ENCODE assay signal across 33 mouse cellular contexts in genomic region chr12:96670448-96670847, GRCm38 (mm10).
"Had no signal": no experiment of that assay in that cellular context is flagged by ENCODE, and none has a peak within 500 bp of the region (broad histone marks: within the 10 kb centered on the region; RNA-seq: fewer than 3 reads in every experiment).

No protein-coding gene starts in this region.

- H3K4me1 ChIP-seq: heart, embryonic 10.5 days; heart, embryonic 12.5 days; heart, embryonic 13.5 days; heart, embryonic 15.5 days; hindbrain, embryonic 10.5 days; hindbrain, embryonic 12.5 days; hindbrain, embryonic 13.5 days; hindbrain, embryonic 15.5 days; intestine, embryonic 15.5 days; kidney, embryonic 15.5 days had no signal

- ATAC-seq: hindbrain, embryonic 16.5 days; hindbrain, postnatal 0 days; inflammation-experienced regulatory T-cells, adult 6 months; intestine, embryonic 15.5 days; intestine, embryonic 16.5 days; intestine, postnatal 0 days had no signal

- H3K4me2 ChIP-seq: heart, embryonic 11.5 days; heart, embryonic 12.5 days; heart, embryonic 13.5 days; heart, embryonic 15.5 days; hindbrain, embryonic 12.5 days; hindbrain, embryonic 13.5 days; hindbrain, embryonic 14.5 days; hindbrain, embryonic 15.5 days; intestine, embryonic 15.5 days; kidney, embryonic 15.5 days had no signal

- H3K4me3 ChIP-seq: heart, embryonic 10.5 days; heart, embryonic 12.5 days; heart, embryonic 13.5 days; heart, embryonic 15.5 days; hindbrain, embryonic 10.5 days; hindbrain, embryonic 12.5 days; hindbrain, embryonic 13.5 days; hindbrain, embryonic 15.5 days; intestine, embryonic 15.5 days; kidney, embryonic 15.5 days; layer of hippocampus, adult 2 months had no signal

- H3K9ac ChIP-seq: heart, embryonic 12.5 days; heart, embryonic 13.5 days; heart, embryonic 15.5 days; hindbrain, embryonic 12.5 days; hindbrain, embryonic 13.5 days; hindbrain, embryonic 14.5 days; hindbrain, embryonic 15.5 days; intestine, embryonic 15.5 days; kidney, embryonic 15.5 days had no signal

- DNase-seq: heart, postnatal 10 days; heart, postnatal 14 days; heart, postnatal 36 days; heart, postnatal 4 days; kidney, adult 11 months; kidney, adult 18-20 months; kidney, adult 2 months; kidney, adult 8-10 months; kidney, adult 9 months; kidney, postnatal 10 days; kidney, postnatal 14 days; kidney, postnatal 25 days; kidney, postnatal 36 days; kidney, postnatal 4 days had no signal

- H3K27ac ChIP-seq: heart, embryonic 10.5 days; heart, embryonic 13.5 days; heart, embryonic 15.5 days; hindbrain, embryonic 10.5 days; hindbrain, embryonic 12.5 days; hindbrain, embryonic 13.5 days; hindbrain, embryonic 14.5 days; hindbrain, embryonic 15.5 days; hindbrain, postnatal 0 days; intestine, embryonic 15.5 days; kidney, embryonic 15.5 days; kidney, postnatal 0 days; layer of hippocampus, adult 2 months had no signal

- H3K36me3 ChIP-seq: heart, embryonic 10.5 days; heart, embryonic 12.5 days; heart, embryonic 13.5 days; heart, embryonic 15.5 days; hindbrain, embryonic 10.5 days; hindbrain, embryonic 12.5 days; hindbrain, embryonic 13.5 days; hindbrain, embryonic 15.5 days; intestine, embryonic 15.5 days; kidney, embryonic 15.5 days had no signal

- H3K27me3 ChIP-seq: heart, embryonic 12.5 days; heart, embryonic 13.5 days; heart, embryonic 15.5 days; hindbrain, embryonic 12.5 days; hindbrain, embryonic 13.5 days; hindbrain, embryonic 15.5 days; intestine, embryonic 15.5 days; kidney, embryonic 15.5 days had no signal

- H3K9me3 ChIP-seq: heart, embryonic 10.5 days; heart, embryonic 12.5 days; heart, embryonic 13.5 days; heart, embryonic 15.5 days; hindbrain, embryonic 10.5 days; hindbrain, embryonic 12.5 days; hindbrain, embryonic 13.5 days; hindbrain, embryonic 15.5 days; intestine, embryonic 15.5 days; kidney, embryonic 15.5 days had no signal
